Mouse (Mus musculus) limb, embryonic 10.5 days (tissue): Measurements from ENCODE around the gene Commd2. TPM values are rescaled to one million over a fixed set of nuclear protein-coding genes. Genes with fewer than 3 reads are reported as not detected.

Experiments
- DNase-seq: peaks from one replicate; pipeline ENCODE4 v3.0.0-alpha.2; 2017; ENCODE audit warnings: low spot score
- H3K27ac ChIP-seq: fragments of 300-500 bp; sonication (generic); 2 replicates; pipeline ENCODE4 v1.5.1; 2016; ENCODE audit warnings: mild to moderate bottlenecking
- H3K27me3 ChIP-seq: fragments of 300-500 bp; sonication (generic); 2 replicates; pipeline ENCODE4 v1.6.1; 2016; ENCODE audit warnings: low read depth, mild to moderate bottlenecking; ENCODE audit not compliant: poor library complexity, severe bottlenecking
- H3K36me3 ChIP-seq: fragments of 300-500 bp; sonication (generic); 2 replicates; pipeline ENCODE4 v1.6.1; 2016; ENCODE audit warnings: mild to moderate bottlenecking, moderate library complexity
- H3K4me1 ChIP-seq: fragments of 300-500 bp; sonication (generic); 2 replicates; pipeline ENCODE4 v1.6.1; 2016
- H3K4me3 ChIP-seq: fragments of 300-500 bp; sonication (generic); 2 replicates; pipeline ENCODE4 v1.5.1; 2016; ENCODE audit warnings: mild to moderate bottlenecking, moderate library complexity
- H3K9me3 ChIP-seq: fragments of 300-500 bp; sonication (generic); replicated peaks from 2 replicates; pipeline ENCODE4 v1.6.1; 2016; ENCODE audit warnings: mild to moderate bottlenecking
- WGBS: fragments of 180-500 bp; shearing (Covaris S2); methylation state at CpG from one replicate; pipeline ENCODE4 v1.1.7; 2016; 5-methylcytosine and 5-hydroxymethylcytosine counted together
- polyA plus RNA-seq: library from polyadenylated mRNA; unstranded; fragments of >200 nt; fragmentation: Nextera tagmentation; extraction: Ambion mirVana; gene quantifications from 2 replicates; pipeline ENCODE4 v1.2.1, GENCODE M21; 2016

Gene Commd2
- polyA plus RNA-seq, result 72.8 and 80.9 TPM in 2 replicates

DNA sequence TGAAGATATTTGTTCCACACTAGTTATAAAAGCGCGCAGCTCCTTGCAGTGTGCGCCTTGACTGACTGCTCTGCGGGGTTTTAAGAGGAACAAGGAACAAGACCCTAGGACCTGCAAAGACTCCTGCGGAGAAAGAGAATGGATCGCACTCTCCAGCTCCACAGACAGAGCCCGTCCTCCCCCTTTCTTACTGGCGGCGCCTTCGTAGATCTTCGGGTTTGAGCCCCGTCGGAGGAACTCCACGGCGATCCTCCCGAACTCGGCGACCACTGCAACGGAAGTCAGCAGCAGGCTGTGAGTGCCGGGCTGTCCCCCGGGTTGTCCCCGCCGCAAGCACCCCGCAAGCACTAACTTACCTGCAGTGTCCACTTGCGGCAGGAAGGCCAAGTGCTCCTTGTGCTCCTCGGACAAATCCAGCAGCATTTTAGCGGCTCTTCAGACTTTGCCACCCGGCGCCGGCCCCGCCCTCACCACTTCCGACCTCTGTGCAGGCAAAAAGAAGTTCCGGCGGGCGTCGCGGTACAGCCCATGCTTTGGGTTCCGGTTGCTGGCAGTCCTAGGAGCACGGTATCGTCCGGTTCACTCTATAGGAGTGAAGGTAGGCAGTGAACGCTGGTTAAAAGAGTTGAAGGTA is at the start of gene Commd2:
Commd2 (minus strand) TSS at position 485 of the 634 bp plus-strand sequence.
- Histone ChIP-seq H3K27me3 (no peaks in the 10 kb centered on the region), H3K4me3 (peak within 1 kb of the TSS; percentile 84), H3K36me3 (peaks cover 22% of the 10 kb centered on the region), H3K9me3 (no peaks in the 10 kb centered on the region), H3K4me1 (peaks cover 6% of the 10 kb centered on the region; the same call in 1 of the 2 replicates), H3K27ac (peak within 1 kb of the TSS; percentile 92)
- peak; percentile 94 for DNase-seq
- WGBS, result under 1% methylated on average over 42 of the region's 42 CpGs

DNA sequence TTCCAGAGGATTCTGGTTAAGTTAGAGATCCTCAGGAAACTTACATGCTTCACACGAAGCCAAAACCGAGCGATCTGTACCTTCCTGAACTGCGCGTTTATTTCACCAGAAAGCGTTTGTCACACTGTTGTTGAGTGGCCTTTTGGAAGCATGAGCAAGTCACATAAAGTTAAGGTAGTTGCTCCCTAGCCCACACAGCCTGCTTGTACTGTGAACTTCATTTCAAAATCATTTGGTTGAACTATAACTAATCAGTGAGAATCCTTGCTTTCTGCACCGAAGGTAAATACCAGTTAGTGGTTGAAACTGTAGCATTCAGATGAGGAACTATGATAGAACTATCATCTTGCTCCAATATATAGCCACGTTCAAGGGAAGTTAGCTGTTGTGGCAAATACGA is 45.3 kb upstream of the Commd2 start:
- H3K27me3 ChIP-seq, result no peaks in the 10 kb centered on the region
- 92% methylated on average over 9 of the region's 9 CpGs for WGBS
- H3K36me3 ChIP-seq, result no peaks in the 10 kb centered on the region
- H3K27ac ChIP-seq, result no peak overlapping the region
- H3K4me3 ChIP-seq, result no peak overlapping the region
- no peaks in the 10 kb centered on the region for H3K4me1 ChIP-seq
- H3K9me3 ChIP-seq, result no peaks in the 10 kb centered on the region
- no peak for DNase-seq

GRCm38 (mm10) chr3:57696249-57696648 is 44.7 kb upstream of the Commd2 start:
- Histone ChIP-seq H3K4me1 (no peaks in the 10 kb centered on the region), H3K36me3 (no peaks in the 10 kb centered on the region), H3K27ac (no peak overlapping the region), H3K9me3 (no peaks in the 10 kb centered on the region), H3K27me3 (no peaks in the 10 kb centered on the region), H3K4me3 (no peak overlapping the region)
- DNase-seq, result no peak
- WGBS, result 89% methylated on average over 4 of the region's 4 CpGs

- WGBS, result 82% methylated on average over 2 of the region's 2 CpGs
- no peak within 1 kb of the TSS for H3K4me3 ChIP-seq
- H3K36me3 ChIP-seq, result no peaks in the 10 kb centered on the region
- no peaks in the 10 kb centered on the region for H3K27me3 ChIP-seq
- no peak within 1 kb of the TSS for H3K27ac ChIP-seq
- no peaks in the 10 kb centered on the region for H3K9me3 ChIP-seq
- DNase-seq, result no peak
- H3K4me1 ChIP-seq, result no peaks in the 10 kb centered on the region
Observed at GRCm38 (mm10) chr3:57692719-57693118, 41.2 kb upstream of the Commd2 start, which contains the start of gene Ankub1. TSS of gene Ankub1 (minus strand) at chr3:57692799.

DNA sequence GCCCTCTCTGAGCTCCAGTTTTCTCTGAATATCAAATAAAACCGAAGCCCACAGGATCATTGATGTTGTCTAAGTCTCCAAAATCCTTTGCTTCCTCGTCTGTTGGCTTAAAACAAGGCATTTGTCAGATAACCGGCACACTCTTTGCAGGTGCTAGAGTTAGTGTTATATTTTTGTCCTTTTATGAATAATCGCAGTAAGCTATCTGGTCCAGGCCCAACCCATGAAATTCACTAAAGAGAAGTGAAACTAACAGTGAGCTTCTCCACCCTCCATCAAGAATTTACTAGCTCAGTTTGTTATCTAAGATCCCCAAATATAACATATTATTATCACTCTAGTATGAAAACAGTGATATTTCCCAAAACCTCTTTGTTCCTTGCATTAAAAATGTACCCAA is 40.3 kb upstream of the Commd2 start:
- H3K4me1 ChIP-seq, result no peaks in the 10 kb centered on the region
- DNase-seq, result no peak
- 86% methylated on average over 4 of the region's 4 CpGs for WGBS
- H3K9me3 ChIP-seq, result no peaks in the 10 kb centered on the region
- H3K4me3 ChIP-seq, result no peak overlapping the region
- H3K27me3 ChIP-seq, result no peaks in the 10 kb centered on the region
- no peak overlapping the region for H3K27ac ChIP-seq
- no peaks in the 10 kb centered on the region for H3K36me3 ChIP-seq

- Histone ChIP-seq H3K4me3 (no peak overlapping the region), H3K27me3 (no peaks in the 10 kb centered on the region), H3K36me3 (no peaks in the 10 kb centered on the region), H3K4me1 (peaks cover 3% of the 10 kb centered on the region; the same call in 1 of the 2 replicates), H3K9me3 (no peaks in the 10 kb centered on the region), H3K27ac (no peak overlapping the region)
- no peak for DNase-seq
Observed at GRCm38 (mm10) chr3:57677786-57678185, 26.3 kb upstream of the Commd2 start.

GRCm38 (mm10) chr3:57674075-57674474 is 22.6 kb upstream of the Commd2 start:
- no peak for DNase-seq
- Histone ChIP-seq H3K4me1 (peaks cover 3% of the 10 kb centered on the region; the same call in 1 of the 2 replicates), H3K36me3 (no peaks in the 10 kb centered on the region), H3K27ac (no peak overlapping the region), H3K27me3 (no peaks in the 10 kb centered on the region), H3K9me3 (no peaks in the 10 kb centered on the region), H3K4me3 (no peak overlapping the region)
- 93% methylated on average over 2 of the region's 2 CpGs for WGBS

- WGBS, result 88% methylated on average over 4 of the region's 4 CpGs
- H3K9me3 ChIP-seq, result no peaks in the 10 kb centered on the region
- no peaks in the 10 kb centered on the region for H3K36me3 ChIP-seq
- H3K27me3 ChIP-seq, result no peaks in the 10 kb centered on the region
- no peak overlapping the region for H3K27ac ChIP-seq
- H3K4me3 ChIP-seq, result no peak overlapping the region
- peaks cover 3% of the 10 kb centered on the region; the same call in 1 of the 2 replicates for H3K4me1 ChIP-seq
- no peak for DNase-seq
Observed at GRCm38 (mm10) chr3:57673586-57673985, 22.1 kb upstream of the Commd2 start.

DNA sequence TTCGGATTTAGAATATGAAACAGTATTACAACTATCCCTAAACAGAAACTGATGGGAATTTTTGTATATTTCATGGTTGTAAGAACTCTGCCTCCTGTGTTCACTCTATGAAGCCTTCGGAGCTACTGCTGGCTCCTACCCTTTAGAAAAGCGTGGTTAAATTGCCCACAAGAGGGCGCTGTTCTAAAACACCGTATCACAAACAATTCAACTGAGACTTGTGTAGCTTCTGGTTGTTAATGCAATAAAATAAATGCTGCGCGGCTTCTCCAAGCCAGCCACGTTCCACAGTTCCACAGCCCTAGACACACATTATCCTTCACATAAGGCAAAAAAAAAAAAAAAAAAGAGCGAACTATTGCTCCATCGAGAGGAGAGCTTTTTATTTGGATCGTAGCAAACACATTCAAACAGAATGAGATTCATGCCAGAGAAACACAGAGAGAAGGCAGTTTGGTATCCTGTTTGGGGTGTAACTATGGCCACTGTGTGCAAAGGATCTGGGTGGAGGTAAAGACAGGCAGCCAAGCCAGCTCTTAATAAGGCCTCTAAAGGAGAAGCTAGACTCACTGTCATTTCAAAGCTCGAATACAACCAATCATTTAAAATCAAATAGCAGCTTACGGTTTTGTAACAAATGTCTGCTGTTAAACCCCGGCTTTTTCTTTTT is 15.7 kb upstream of the Commd2 start:
- Histone ChIP-seq H3K27ac (no peak overlapping the region), H3K27me3 (no peaks in the 10 kb centered on the region), H3K36me3 (no peaks in the 10 kb centered on the region), H3K9me3 (no peaks in the 10 kb centered on the region), H3K4me3 (peak overlapping the region; percentile 23; the same call in 1 of the 2 replicates), H3K4me1 (no peaks in the 10 kb centered on the region)
- 37% methylated on average over 14 of the region's 14 CpGs for WGBS
- DNase-seq, result peak; percentile 72

GRCm38 (mm10) chr3:57665880-57666279 is 14.4 kb upstream of the Commd2 start:
- Histone ChIP-seq H3K9me3 (no peaks in the 10 kb centered on the region), H3K27ac (no peak overlapping the region), H3K4me3 (no peak overlapping the region), H3K4me1 (no peaks in the 10 kb centered on the region), H3K27me3 (no peaks in the 10 kb centered on the region), H3K36me3 (no peaks in the 10 kb centered on the region)
- DNase-seq, result no peak
- 85% methylated on average over 5 of the region's 5 CpGs for WGBS

GRCm38 (mm10) chr3:57664682-57665081 is 13.2 kb upstream of the Commd2 start:
- H3K4me3 ChIP-seq, result no peak overlapping the region
- no peak overlapping the region for H3K27ac ChIP-seq
- no peaks in the 10 kb centered on the region for H3K27me3 ChIP-seq
- H3K4me1 ChIP-seq, result no peaks in the 10 kb centered on the region
- H3K36me3 ChIP-seq, result no peaks in the 10 kb centered on the region
- DNase-seq, result no peak
- WGBS, result 76% methylated on average over 10 of the region's 10 CpGs
- H3K9me3 ChIP-seq, result no peaks in the 10 kb centered on the region

- DNase-seq, result peak; percentile 48
- no peak overlapping the region for H3K27ac ChIP-seq
- no peaks in the 10 kb centered on the region for H3K4me1 ChIP-seq
- WGBS, result 28% methylated on average over 6 of the region's 6 CpGs
- no peaks in the 10 kb centered on the region for H3K27me3 ChIP-seq
- no peak overlapping the region for H3K4me3 ChIP-seq
- no peaks in the 10 kb centered on the region for H3K9me3 ChIP-seq
- no peaks in the 10 kb centered on the region for H3K36me3 ChIP-seq
Observed at GRCm38 (mm10) chr3:57663731-57664130, 12.2 kb upstream of the Commd2 start.

DNA sequence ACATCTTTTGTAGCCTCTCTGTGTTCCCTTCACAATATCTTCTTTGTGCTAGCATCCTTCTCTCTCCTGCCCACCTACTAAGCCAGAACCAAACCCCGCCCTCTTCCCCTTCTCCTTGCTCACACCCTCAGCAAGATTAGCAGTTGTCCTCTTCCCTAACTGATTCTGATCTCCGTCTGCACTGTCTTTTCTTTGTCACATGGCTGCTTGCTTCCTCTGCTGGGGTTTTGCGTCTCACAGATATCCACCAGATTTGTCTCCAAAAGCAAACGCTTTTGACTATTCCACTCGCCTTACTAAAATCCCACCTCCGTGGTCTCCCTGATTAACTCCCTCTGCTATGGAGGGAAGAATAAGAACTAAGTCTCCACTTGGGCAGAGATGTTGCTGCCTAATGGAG is 7.1 kb upstream of the Commd2 start:
- DNase-seq, result no peak
- no peaks in the 10 kb centered on the region for H3K27me3 ChIP-seq
- no peak overlapping the region for H3K27ac ChIP-seq
- H3K9me3 ChIP-seq, result no peaks in the 10 kb centered on the region
- no peaks in the 10 kb centered on the region for H3K4me1 ChIP-seq
- 68% methylated on average over 6 of the region's 6 CpGs for WGBS
- H3K4me3 ChIP-seq, result no peak overlapping the region
- H3K36me3 ChIP-seq, result no peaks in the 10 kb centered on the region
